Mouse (Mus musculus): ENCODE measurements around the gene Camta1. TPM values are rescaled to one million over a fixed set of nuclear protein-coding genes. Genes with fewer than 3 reads are reported as not detected.

Camta1 gene
- polyA plus RNA-seq, 1 experiment: 19.2 TPM

GRCm38 (mm10) chr4:151160476-151160875 lies 701.2 kb downstream of the Camta1 start:
- TF ChIP-seq GATA1 (IDR thresholded peaks at IDR 0.05; ENCODE audit: low read length): no peak

- TF ChIP-seq GATA1 (IDR thresholded peaks at IDR 0.05; ENCODE audit: low read length): no peak
These were observed 703.4 kb downstream of the Camta1 start for GRCm38 (mm10) chr4:151158250-151158649.

GRCm38 (mm10) chr4:151156904-151157303 lies 704.8 kb downstream of the Camta1 start:
- no peak for TF ChIP-seq GATA1 (IDR thresholded peaks at IDR 0.05; ENCODE audit: low read length)

- TF ChIP-seq GATA1 (IDR thresholded peaks at IDR 0.05; ENCODE audit: low read length): no peak
These were observed 706.1 kb downstream of the Camta1 start for GRCm38 (mm10) chr4:151155587-151155986.

- no peak for TF ChIP-seq GATA1 (IDR thresholded peaks at IDR 0.05; ENCODE audit: low read length)
These were observed 707.4 kb downstream of the Camta1 start for GRCm38 (mm10) chr4:151154306-151154705.

- TF ChIP-seq GATA1 (IDR thresholded peaks at IDR 0.05; ENCODE audit: low read length): no peak
These were observed 709.7 kb downstream of the Camta1 start for GRCm38 (mm10) chr4:151152010-151152409.

GRCm38 (mm10) chr4:151150842-151151241 lies 710.8 kb downstream of the Camta1 start:
- no peak for TF ChIP-seq GATA1 (IDR thresholded peaks at IDR 0.05; ENCODE audit: low read length)

- no peak for TF ChIP-seq GATA1 (IDR thresholded peaks at IDR 0.05; ENCODE audit: low read length)
These were observed 711.6 kb downstream of the Camta1 start for GRCm38 (mm10) chr4:151150115-151150514.

- no peak for TF ChIP-seq GATA1 (IDR thresholded peaks at IDR 0.05; ENCODE audit: low read length)
These were observed 714.1 kb downstream of the Camta1 start for GRCm38 (mm10) chr4:151147541-151147940.

- TF ChIP-seq GATA1 (IDR thresholded peaks at IDR 0.05; ENCODE audit: low read length): no peak
These were observed 717.6 kb downstream of the Camta1 start for GRCm38 (mm10) chr4:151144121-151144520.

GRCm38 (mm10) chr4:151141196-151141880 lies 720.3 kb downstream of the Camta1 start:
- no peak for TF ChIP-seq GATA1 (IDR thresholded peaks at IDR 0.05; ENCODE audit: low read length)

- TF ChIP-seq GATA1 (IDR thresholded peaks at IDR 0.05; ENCODE audit: low read length): no peak
These were observed 721.2 kb downstream of the Camta1 start for GRCm38 (mm10) chr4:151140368-151140982.

- no peak for TF ChIP-seq GATA1 (IDR thresholded peaks at IDR 0.05; ENCODE audit: low read length)
These were observed 722.4 kb downstream of the Camta1 start for GRCm38 (mm10) chr4:151139053-151139840.

GRCm38 (mm10) chr4:151138586-151138985 lies 723.1 kb downstream of the Camta1 start:
- TF ChIP-seq GATA1 (IDR thresholded peaks at IDR 0.05; ENCODE audit: low read length): no peak

GRCm38 (mm10) chr4:151138135-151138534 lies 723.5 kb downstream of the Camta1 start:
- no peak for TF ChIP-seq GATA1 (IDR thresholded peaks at IDR 0.05; ENCODE audit: low read length)

- no peak for TF ChIP-seq GATA1 (IDR thresholded peaks at IDR 0.05; ENCODE audit: low read length)
These were observed 724.0 kb downstream of the Camta1 start for GRCm38 (mm10) chr4:151137701-151138100.
